Mouse (Mus musculus): ENCODE results near the gene Phc3.

Phc3 gene

GRCm38 (mm10) chr3:30981616-30982380 is 12.6 kb upstream of the Phc3 start:
- DNase-seq (ENCODE audit: low spot score in 2 of 2) = no peak

DNA sequence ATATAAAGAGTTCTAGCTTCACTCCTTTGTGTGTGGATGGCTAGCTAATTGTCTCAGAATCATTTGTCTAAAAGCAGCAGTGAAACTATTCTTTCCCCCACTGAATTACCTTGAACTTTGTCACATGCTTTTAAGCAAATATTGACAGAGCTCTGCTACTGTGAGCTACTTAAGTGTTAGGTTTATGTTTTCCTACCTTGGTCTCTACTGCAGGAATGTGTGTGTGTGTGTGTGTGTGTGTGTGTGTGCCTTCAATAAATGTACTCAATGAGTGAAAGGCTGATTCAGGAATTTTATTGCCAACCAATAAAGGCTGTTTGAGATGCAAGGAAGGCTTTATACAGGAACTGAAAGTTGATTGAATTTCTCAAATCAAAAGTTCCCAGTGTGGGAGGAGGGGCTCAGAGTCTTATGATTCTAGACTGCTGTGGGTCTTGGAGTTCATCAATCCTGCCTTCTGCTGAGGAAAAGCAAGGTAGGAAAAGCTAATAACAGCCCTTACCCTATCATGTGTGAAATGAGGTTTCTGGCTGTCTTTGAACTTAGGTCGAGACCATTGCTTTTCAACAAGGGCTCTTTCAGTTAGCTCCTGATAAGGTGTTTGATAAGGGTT is 7.9 kb upstream of the Phc3 start:
- DNase-seq (ENCODE audit: low spot score in 2 of 2) = no peak

GRCm38 (mm10) chr3:30975102-30975754 is 6.0 kb upstream of the Phc3 start:
- DNase-seq (ENCODE audit: low spot score in 2 of 2) = peak in 1 of 2 experiments; percentile 39

DNA sequence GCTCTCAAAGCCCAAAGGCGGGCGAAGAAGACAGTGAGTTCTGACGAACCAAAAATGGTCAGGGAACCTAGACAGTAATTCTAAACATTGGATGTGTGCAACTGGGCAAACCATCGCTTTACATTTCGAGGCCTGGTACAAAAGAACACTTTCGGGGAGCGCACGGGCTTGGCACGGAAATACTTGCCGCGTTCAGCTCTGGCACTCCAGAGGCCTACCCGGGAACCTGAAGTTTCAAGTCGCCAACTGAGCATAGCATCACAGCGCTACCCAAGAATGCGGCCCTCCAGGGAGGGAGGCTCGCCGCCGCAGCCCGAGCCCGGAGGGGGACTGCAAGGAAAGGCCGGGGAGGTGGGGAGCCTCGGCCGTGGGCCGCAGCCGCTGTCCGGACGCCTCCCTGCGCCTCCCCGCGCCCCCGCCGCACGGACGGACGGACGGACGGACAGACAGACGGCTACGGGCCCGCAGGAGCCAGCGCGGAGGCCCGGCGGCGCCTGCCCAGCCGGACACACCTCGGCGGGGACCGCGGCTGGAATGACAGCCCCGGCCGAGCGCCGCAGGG is 603 bp downstream of the Phc3 start:
- peak in 1 of 2 experiments; percentile 31 for DNase-seq (ENCODE audit: low spot score in 2 of 2)

DNA sequence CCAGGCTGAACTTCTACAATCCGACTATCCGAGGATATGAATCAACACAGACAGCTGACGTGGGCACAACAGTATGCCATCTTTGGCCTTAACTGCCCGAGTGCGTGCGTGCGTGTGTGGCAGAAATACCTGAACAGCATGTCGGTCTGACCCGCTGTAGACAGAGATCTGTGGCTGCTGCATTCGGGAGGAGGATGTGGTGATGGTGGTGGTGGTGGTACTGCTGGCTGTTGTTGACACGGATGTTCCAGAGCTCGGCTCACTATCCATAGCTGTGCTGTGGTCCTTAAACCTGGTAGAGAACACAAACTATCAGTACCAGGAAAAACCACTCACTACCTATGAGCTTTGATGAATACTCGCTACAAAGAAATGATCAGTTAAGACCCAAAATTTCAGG is 3.6 kb downstream of the Phc3 start:
- DNase-seq (ENCODE audit: low spot score in 2 of 2) = no peak

DNA sequence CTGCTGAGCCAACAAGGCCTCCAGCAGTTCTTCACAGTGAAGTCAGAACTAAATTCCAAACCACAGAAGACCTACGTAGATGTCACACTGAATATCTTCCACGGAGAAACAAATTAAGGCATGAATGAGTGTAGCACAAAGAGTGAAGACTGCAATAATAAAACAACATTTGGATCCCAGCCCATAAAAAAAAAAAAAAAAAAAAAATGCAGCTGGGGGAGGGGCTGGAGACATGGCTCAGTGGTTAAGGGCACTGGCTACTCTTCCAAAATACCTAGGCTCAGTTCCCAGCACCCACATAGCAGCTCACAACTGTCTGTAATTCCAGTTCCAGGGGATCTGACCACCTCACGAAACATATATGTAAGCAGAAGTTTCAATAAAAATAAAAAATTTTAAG is 5.0 kb downstream of the Phc3 start:
- no peak for DNase-seq (ENCODE audit: low spot score in 2 of 2)

GRCm38 (mm10) chr3:30963100-30963499 is 6.1 kb downstream of the Phc3 start:
- no peak for DNase-seq (ENCODE audit: low spot score in 2 of 2)

- DNase-seq (ENCODE audit: low spot score in 2 of 2) = no peak
Measured at GRCm38 (mm10) chr3:30959868-30960831, 9.1 kb downstream of the Phc3 start.

GRCm38 (mm10) chr3:30958709-30959108 is 10.5 kb downstream of the Phc3 start:
- DNase-seq (ENCODE audit: low spot score in 2 of 2) = no peak

DNA sequence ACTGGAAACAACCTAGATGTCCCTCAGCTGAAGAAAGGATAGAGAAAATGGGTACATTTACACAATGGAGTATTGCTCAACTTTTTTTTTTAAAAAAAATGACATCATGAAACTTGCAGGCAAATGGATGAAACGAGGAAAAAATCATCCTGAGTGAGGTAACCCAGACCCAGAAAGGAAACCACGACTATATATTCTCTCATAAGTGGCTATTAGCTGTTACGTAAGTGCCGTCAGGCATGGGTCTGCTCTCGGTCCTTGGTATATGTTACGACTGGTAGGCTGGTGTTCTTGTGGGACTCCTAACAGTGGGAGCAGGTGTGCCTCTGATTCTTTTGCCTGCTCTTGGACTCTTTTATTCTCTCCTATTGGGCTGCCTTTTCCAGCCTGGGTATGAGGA is 12.9 kb downstream of the Phc3 start:
- no peak for DNase-seq (ENCODE audit: low spot score in 2 of 2)

DNA sequence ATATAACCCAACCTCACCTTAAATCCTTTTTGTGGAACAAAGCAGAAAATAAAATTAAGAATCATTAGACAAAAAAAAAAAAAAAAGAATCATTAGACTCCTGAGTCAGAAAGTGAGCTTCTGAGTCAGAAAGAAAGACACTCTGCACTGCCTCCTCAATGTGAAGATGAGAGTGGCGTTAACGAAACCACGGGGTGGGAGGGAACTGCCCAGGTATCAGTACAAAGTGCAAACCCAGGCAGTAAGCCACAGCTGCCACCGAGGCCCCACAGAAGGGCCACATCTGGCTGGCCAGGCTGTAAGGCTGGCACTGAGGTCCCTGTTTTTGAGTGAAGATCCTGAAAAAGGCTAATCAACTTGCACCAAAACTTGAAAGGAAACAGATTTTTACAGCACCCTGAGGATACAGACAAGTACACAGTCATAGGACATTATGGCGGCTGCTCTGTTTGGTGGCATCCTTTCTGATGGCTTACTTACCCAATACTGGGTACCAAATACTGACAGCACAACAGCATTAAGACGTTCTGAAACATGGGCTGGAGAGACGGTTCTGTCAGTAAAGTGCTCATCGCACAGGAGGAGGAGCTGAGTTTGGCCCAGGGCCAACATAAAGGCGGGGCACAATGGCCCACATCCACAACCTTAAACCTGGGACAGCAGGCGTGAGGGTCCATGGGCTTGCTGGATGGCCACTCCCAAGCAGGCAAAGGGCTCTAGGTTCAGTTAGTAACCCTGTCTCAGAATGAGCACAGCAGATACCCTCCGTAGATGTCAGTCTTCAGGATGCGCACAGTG is 16.7 kb downstream of the Phc3 start:
- DNase-seq (ENCODE audit: low spot score in 2 of 2) = no peak

DNA sequence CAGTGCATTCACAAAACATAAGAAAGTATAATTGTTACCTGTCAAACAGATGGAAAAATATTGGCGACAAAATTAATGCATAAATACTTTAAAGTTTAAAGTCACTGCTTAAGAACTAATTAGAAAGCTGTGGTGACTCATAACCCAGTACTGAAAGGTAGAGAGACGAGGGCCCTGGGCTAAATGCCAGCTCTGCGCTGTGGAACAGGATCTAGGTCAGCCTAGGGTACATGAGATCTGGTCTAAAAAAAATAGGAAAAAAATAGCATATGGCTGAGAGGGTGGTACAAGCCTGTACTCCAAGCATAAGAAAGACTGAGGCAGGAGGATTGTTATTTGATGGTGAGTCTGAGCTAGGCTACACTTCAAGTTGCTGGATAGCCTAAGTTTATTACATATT is 17.6 kb downstream of the Phc3 start:
- no peak for DNase-seq (ENCODE audit: low spot score in 2 of 2)

DNA sequence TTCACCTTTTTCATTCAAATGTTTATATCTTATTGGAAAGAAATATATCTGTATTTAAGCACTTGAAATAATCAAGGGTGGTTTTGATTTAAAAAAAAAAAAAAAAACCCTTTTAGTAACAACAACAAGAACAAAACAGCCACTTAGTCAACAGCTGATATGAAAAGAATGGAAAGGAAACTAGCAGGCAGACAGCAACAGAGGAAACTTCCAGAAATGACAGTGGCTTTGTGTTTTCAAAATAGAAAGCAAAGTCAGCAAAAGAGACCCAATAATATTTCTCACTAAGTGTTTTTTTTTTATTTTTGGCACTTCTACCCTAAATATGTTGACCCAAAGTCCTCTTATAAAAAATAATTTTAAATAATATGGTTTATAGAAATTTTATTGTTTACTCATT is 34.8 kb downstream of the Phc3 start:
- DNase-seq (ENCODE audit: low spot score in 2 of 2) = no peak

- DNase-seq (ENCODE audit: low spot score in 2 of 2) = no peak
Measured at GRCm38 (mm10) chr3:30929828-30930227, 39.4 kb downstream of the Phc3 start.

DNA sequence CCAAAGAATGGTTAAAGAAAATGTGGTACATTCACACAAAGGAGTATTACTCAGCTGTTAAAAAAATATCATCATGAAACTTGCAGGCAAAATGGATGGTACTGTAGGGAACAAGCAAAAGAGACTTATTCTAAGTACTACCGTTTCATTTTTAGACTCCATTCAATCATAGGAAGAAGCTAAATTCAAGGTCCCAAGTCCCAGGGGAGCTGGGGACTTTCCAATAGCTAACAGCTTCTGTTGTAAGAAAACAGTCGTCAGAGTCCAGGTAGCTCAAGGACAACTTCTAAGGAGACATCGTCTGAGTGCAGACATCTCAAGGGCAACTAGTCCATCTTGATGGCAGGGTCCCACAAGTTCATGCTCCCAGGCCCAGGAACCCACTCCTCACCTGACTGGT is 41.6 kb downstream of the Phc3 start:
- no peak for DNase-seq (ENCODE audit: low spot score in 2 of 2)

DNA sequence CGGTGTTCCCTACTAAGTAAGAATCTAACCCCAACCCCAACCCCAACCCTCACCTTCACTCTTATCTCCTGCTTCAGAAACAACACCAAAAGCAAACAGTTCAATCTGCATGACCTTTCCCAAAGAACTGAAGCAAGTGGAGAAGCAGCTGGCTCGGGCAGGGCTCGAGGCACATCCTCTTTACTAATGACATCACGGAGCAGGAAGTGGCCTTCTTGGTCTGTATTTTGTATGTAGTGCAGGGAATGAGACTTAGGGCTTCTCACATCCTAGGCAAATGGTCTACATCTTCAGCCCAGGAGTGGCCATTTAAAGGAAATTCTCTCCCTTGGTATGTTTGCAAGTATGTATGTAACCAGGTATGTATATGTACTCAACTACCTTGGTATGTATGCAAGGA is 52.1 kb downstream of the Phc3 start:
- DNase-seq (ENCODE audit: low spot score in 2 of 2) = no peak

DNA sequence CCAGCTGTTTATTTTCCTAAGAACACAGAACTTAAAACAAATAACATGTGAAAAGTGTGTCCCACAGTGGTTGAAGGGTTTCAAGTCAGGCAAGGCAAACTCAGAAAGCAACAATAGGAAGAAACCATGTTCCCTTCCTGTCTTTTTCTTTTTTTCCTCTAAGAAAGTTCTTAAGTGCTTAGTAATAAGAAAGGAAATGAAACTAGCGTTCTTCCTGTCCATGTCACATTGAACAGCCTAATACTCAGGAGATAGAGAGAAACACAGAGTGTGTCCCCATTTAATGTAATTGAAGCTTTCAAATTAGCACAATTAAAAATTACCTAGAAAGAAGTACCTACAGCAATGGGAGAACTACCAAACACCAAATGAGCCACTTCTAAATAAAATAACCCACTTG is 64.6 kb downstream of the Phc3 start:
- DNase-seq (ENCODE audit: low spot score in 2 of 2) = no peak

DNA sequence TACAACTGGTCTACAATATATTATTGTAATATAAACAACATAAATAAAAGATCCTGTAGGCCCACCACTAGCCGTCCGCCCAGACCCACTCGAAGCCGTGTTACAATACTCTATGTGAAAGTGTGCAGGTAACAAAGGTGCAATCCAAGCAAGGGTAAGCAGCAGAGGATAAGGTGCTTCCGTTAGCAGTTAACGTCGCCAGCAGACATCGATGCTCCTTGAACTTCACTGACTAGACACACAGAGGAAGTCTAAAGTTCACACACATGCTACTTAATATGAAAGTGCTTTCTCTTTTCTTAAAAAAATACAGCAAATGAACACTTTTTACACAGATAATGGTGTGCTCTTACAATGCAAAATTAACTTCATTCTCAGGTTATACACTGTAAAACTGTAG is 69.8 kb downstream of the Phc3 start:
- no peak for DNase-seq (ENCODE audit: low spot score in 2 of 2)

GRCm38 (mm10) chr3:30896721-30897120 is 72.5 kb downstream of the Phc3 start:
- no peak for DNase-seq (ENCODE audit: low spot score in 2 of 2)

- no peak for DNase-seq (ENCODE audit: low spot score in 2 of 2)
Measured at GRCm38 (mm10) chr3:30889014-30889413, 80.2 kb downstream of the Phc3 start.

GRCm38 (mm10) chr3:30887449-30887848 is 81.8 kb downstream of the Phc3 start:
- DNase-seq (ENCODE audit: low spot score in 2 of 2) = no peak

All from frontal cortex, postnatal 25 days (tissue).